Mouse (Mus musculus) neutrophil, adult 5-6 weeks (primary cell): ENCODE measurements around the gene Chkb. TPM values are rescaled to one million over a fixed set of nuclear protein-coding genes. Genes with fewer than 3 reads are reported as not detected.

Experiments
- ATAC-seq: fragments of 151-379, 151-347 bp; 2 replicates; pipeline ENCODE4 v1.8.0; 2017; ENCODE audit warnings: mild to moderate bottlenecking, moderate TSS enrichment; ENCODE audit not compliant: insufficient number of reproducible peaks, poor library complexity, low FRiP score, severe bottlenecking; ENCODE audit errors: extremely low read depth
- total RNA-seq: library from RNA; stranded (forward); fragments of 200-1000 nt; gene quantifications from 2 replicates; pipeline ENCODE4 v1.2.3, GENCODE M21; 2017

The Chkb gene
- 108 and 124 TPM in 2 replicates for total RNA-seq

- peak; percentile 78 for ATAC-seq
Measured at GRCm38 (mm10) chr15:89429352-89430221, at the start of gene Chkb, which contains the start of the genes C730034F03Rik and Gm44502. Gene Chkb, minus strand, starts transcription at chr15:89429908. Gene C730034F03Rik, plus strand, starts transcription at chr15:89429589. Gene Gm44502, minus strand, starts transcription at chr15:89429696.

GRCm38 (mm10) chr15:89478622-89479021 lies 48.9 kb upstream of the Chkb start:
- no peak for ATAC-seq

DNA sequence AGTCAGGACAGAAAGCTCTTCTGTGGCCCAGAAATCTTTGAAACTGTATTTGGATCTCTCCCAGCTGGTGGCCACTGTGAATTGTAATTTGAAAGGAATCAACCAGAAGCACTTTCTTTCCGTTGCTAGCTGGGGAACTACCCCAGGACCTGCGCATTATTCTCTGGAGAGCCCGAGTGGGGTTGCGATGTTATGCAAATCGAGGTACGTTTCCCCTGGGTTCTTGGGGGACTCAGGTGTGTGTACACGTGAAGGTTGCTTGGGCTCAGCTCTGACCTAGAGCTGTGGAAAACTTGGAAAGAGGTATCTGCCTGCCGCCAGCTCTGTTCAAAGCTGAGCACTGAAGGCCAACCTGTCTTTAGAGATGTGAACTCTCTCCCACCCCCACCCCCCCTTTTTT lies 48.1 kb upstream of the Chkb start:
- ATAC-seq, result no peak

GRCm38 (mm10) chr15:89477091-89477491 lies 47.4 kb upstream of the Chkb start, which contains the start of gene Arsa:
Gene Arsa, minus strand, starts transcription at chr15:89477425.
- no peak for ATAC-seq

GRCm38 (mm10) chr15:89476475-89476815 lies 46.7 kb upstream of the Chkb start:
- no peak for ATAC-seq

- peak; percentile 93 for ATAC-seq
Measured at GRCm38 (mm10) chr15:89475611-89476474, 46.1 kb upstream of the Chkb start.

- no peak for ATAC-seq
Measured at GRCm38 (mm10) chr15:89475293-89475600, 45.5 kb upstream of the Chkb start.

DNA sequence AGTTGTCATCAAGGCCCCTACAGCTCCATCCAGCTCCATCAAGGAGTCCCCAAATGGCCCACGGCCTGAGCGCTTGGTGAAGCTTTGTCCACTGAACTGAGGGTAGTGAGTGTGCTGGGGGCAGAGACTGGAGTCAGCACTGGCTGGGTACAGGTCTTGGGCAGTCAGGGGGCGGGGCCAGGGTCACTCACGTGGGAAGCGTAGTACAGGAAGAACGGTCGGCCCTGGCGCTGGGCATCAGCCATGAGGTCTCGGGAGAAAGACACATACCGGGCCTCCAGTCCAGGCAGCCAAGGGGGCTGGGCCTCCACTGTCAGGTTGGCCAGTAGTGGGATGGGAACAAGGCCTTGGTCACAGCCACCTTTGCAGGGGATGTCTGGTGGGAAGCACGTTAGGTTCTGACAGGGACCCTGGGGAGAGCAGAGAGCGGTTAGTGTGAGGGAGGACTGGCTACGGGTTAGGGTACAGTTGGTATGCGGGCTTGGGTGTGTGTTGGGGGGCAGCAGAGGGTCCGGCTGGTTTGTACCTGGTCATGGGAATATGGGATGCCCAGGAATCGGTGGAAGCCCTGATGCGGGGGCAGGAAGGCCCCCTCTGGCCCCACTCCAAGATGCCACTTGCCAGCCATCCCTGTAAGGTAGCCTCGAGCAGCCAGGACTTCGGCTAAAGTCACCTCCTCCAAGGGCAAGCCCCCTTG lies 45.0 kb upstream of the Chkb start:
- no peak for ATAC-seq

DNA sequence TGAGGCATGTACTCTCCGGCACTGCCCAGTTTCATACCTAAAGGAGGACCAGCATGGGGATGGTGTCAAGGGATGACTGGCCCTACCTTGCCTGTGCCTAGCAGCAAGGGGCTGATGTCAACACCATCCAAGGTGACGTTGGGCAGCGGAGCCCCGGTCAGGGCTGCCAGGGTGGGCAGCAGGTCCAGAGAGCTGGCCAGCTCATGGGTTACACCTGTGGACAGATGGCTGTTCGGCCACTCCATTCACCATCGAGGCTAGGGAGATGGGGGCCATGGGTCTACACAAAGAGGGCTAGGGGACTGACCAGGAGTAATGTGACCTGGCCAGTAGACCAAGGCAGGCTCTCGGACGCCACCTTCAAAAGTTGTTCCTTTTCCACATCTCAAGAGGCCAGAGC lies 44.2 kb upstream of the Chkb start:
- no peak for ATAC-seq

DNA sequence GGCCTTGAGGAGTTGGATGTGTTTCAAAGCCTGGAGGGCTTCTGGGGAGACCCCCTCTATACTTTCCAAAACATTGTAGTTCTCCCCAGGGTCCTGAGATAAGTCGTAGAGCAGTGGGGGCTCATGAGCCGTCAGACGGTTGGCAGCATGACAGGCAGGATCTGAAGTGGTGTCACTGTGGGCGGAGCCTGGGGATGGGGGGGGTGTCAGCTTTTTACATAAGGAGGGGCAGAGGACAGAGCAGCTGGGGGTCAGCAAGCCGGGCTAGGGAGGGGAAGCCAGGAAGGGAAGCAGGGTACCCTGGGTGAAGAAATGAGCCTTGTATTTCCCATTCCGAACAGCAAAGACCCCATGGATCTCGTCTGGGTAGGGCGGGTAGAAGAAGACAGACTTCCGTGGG lies 43.7 kb upstream of the Chkb start:
- no peak for ATAC-seq

DNA sequence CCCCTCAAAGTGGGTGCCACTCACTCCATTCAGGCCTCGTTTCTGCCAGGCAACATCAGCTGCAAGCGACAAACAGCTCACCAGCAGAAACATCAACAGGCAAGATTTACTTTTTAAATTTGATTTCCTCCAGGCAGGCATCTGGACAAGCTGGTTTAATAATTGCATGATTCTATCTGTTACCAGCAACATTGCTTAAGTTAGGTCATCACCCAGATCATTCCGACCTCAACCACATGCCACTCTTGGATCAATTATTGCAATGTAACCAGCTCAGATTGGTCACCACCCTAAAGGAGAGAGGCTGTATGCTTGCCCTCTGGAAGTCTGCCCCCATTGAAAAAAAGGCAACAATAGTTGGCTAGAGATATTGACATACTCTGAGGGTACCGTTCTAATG lies 41.8 kb upstream of the Chkb start:
- no peak for ATAC-seq

GRCm38 (mm10) chr15:89468577-89468976 lies 38.9 kb upstream of the Chkb start:
- no peak for ATAC-seq

DNA sequence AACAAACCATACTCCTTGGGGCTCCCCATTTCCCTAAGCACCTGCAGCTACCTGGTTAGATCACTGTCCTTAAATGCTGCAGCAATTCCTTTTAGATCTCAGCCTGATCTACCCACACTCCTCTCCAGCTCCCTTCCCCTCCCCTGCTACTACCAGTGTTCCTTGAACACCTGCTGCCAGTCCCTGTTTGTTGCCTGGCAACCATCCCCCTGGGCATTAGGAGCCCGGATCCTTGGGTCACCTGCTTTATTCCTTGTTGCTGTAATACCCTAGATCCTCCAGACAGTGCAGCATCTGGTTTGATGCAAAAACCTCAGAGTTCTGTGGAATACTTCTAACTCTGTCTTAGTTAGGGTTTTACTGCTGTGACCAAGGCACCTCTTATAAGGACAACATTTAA lies 35.3 kb upstream of the Chkb start:
- ATAC-seq, result no peak

- ATAC-seq, result no peak
Measured at GRCm38 (mm10) chr15:89463334-89464235, 33.9 kb upstream of the Chkb start.

DNA sequence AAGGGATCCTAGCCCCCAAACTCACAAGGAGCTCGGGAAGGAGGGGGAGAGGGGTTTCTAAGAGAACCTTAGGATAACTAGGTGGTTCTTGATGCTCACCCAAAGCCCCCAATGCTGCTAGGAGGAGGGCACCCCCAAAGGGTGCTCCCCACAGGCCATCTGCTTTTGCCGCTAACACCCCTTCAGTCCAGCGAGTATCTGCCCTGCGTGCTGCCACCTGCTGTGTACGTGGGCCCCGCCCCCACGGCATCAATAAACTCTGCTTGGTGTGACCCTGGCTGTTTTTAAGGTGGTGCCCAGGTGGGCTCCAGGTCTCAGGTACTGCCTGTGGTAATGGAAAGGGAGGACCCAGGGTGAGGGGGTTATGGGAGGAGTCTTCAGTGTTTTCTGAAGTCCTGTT lies 32.5 kb upstream of the Chkb start:
- ATAC-seq, result no peak

GRCm38 (mm10) chr15:89461321-89461720 lies 31.6 kb upstream of the Chkb start:
- no peak for ATAC-seq

GRCm38 (mm10) chr15:89460298-89460697 lies 30.6 kb upstream of the Chkb start:
- no peak for ATAC-seq

DNA sequence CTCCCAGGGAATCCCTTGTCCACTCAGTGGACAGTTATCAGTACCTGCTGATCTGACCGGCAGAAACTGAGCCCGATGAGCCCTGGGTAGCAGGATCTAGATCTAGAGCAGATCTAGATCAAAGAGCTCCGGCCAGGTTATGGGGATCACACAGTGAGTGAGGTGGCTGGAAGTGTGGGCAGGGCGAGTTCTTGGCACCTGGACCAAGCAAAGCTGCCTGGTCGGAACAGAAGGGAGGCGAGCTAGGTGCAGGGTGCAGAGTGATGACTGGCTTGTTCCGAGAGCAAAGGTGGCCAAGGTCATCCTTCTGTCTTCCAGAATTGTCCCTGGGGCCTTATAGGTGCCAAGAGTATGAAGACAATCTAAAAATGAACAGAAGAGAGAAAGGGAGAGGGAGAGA lies 30.1 kb upstream of the Chkb start:
- ATAC-seq, result no peak
